Mouse (Mus musculus) C2C12 (cell line): ENCODE measurements around the gene Epgn.

Experiments used
- CEBPB ChIP-seq: IDR thresholded peaks from one replicate; pipeline ENCODE4 v1.6.1; 2011; ENCODE audit warnings: low read depth, mild to moderate bottlenecking, control low read depth, moderate library complexity
- CTCF ChIP-seq: IDR thresholded peaks from one replicate; pipeline ENCODE4 v1.5.1; 2011; ENCODE audit not compliant: control insufficient read depth, insufficient read depth, insufficient read length
- FOSL1 ChIP-seq: IDR thresholded peaks from one replicate; pipeline ENCODE4 v1.8.0; 2011; ENCODE audit warnings: mild to moderate bottlenecking, low read length; ENCODE audit not compliant: poor library complexity, insufficient read depth, severe bottlenecking
- MAX ChIP-seq: IDR thresholded peaks from one replicate; pipeline ENCODE4 v1.6.1; 2011; ENCODE audit warnings: mild to moderate bottlenecking, control low read depth
- MYOD1 ChIP-seq: IDR thresholded peaks from one replicate; pipeline ENCODE4 v1.6.1; 2011; ENCODE audit warnings: low read depth; ENCODE audit not compliant: control insufficient read depth, insufficient read length
- MYOG ChIP-seq: IDR thresholded peaks from one replicate; pipeline ENCODE4 v1.6.1; 2011; ENCODE audit not compliant: control insufficient read depth, insufficient read length; ENCODE audit errors: extremely low read depth
- USF1 ChIP-seq: IDR thresholded peaks from one replicate; pipeline ENCODE4 v1.6.1; 2011; ENCODE audit warnings: low read depth, mild to moderate bottlenecking, control low read depth, moderate library complexity

DNA sequence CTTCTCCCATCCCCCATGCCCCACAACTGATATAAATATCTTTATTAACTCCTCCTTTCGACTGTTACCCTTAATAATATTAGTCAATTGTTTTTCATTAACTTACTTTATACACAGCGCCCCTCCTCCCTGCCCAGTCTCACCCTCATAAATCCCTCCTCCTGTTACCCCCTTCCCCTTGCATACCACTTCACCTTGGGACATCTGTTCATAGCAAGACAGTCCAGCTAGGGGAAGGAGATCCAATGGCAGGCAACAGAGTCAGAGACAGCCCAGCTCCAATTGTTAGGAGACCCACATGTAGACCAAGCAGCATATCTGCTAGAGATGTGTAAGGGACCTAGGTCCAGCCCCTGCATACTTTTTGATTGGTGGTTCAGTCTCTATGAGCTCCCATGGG is 11.7 kb downstream of the Epgn start:
- no peak for TF ChIP-seq MYOD1
- TF ChIP-seq CTCF: no peak
- TF ChIP-seq CEBPB: no peak
- no peak for TF ChIP-seq USF1
- no peak for TF ChIP-seq MAX
- TF ChIP-seq MYOG: no peak
- no peak for TF ChIP-seq FOSL1
